Mouse (Mus musculus): ENCODE measurements around the gene Gm5141.
"Not testable (repeated sequence)": the region's sequence is repeated elsewhere in the genome, so short reads cannot be mapped to it uniquely, and the experiment has no call there.

Gm5141 gene

GRCm38 (mm10) chr13:62785199-62786134 is at the start of gene Gm5141:
Gm5141 (minus strand) TSS chr13:62785808.
- in situ Hi-C loops (cut with MboI, MseI) = loop anchor here (5.0 kb wide), 1 partner anchor 98 kb away; no protein-coding TSS in a partner anchor

- in situ Hi-C loops (cut with MboI, MseI) = no loop called here
Observed at GRCm38 (mm10) chr13:62833341-62833740, 47.7 kb upstream of the Gm5141 start.

- in situ Hi-C loops (cut with MboI, MseI) = no loop called here
Observed at GRCm38 (mm10) chr13:62832239-62832638, 46.6 kb upstream of the Gm5141 start.

- in situ Hi-C loops (cut with MboI, MseI) = not testable (repeated sequence)
Observed at GRCm38 (mm10) chr13:62815705-62816104, 30.1 kb upstream of the Gm5141 start.

GRCm38 (mm10) chr13:62812713-62813112 is 27.1 kb upstream of the Gm5141 start:
- in situ Hi-C loops (cut with MboI, MseI) = no loop called here

GRCm38 (mm10) chr13:62807981-62808380 is 22.4 kb upstream of the Gm5141 start:
- in situ Hi-C loops (cut with MboI, MseI) = not testable (repeated sequence)

GRCm38 (mm10) chr13:62786135-62786493 is 506 bp upstream of the Gm5141 start:
- in situ Hi-C loops (cut with MboI, MseI) = loop anchor here (5.0 kb wide), 1 partner anchor 99 kb away; no protein-coding TSS in a partner anchor

GRCm38 (mm10) chr13:62763806-62764205 is 21.8 kb downstream of the Gm5141 start:
- in situ Hi-C loops (cut with MboI, MseI) = loop anchor here (10.0 kb wide), 1 partner anchor 139 kb away; the partner anchor contains the start of gene 6720489N17Rik

- in situ Hi-C loops (cut with MboI, MseI) = loop anchor here (10.0 kb wide), 1 partner anchor 136 kb away; the partner anchor contains the start of gene 6720489N17Rik
Observed at GRCm38 (mm10) chr13:62760432-62761415, 24.9 kb downstream of the Gm5141 start, which contains the start of gene Platr25. Platr25 (minus strand) TSS chr13:62760709.

- in situ Hi-C loops (cut with MboI, MseI) = no loop called here
Observed at GRCm38 (mm10) chr13:62733322-62733721, 52.3 kb downstream of the Gm5141 start.
